Mouse (Mus musculus) megakaryocyte, adult 5-6 weeks (primary cell): ENCODE results near the gene Gm5136. TPM values are rescaled to one million over a fixed set of nuclear protein-coding genes. Genes with fewer than 3 reads are reported as not detected.

Source experiments
- ATAC-seq: 2 replicates; pipeline ENCODE4 v1.8.0; 2016; ENCODE audit warnings: mild to moderate bottlenecking, inconsistent platforms; ENCODE audit not compliant: poor library complexity, severe bottlenecking
- total RNA-seq, 2 experiments: library from RNA; stranded (forward) in 1 of 2; stranded (reverse) in 1 of 2; fragments of 153-499, 151-499 nt in 1 of 2; fragments of 221-1000, 200-1000 nt in 1 of 2; gene quantifications; 2 replicates each; pipeline versions ENCODE4 v1.2.3 to v1.2.4; 2015 to 2017

Gm5136 gene
- total RNA-seq, 2 experiments from 2014 or later, result not detected

DNA sequence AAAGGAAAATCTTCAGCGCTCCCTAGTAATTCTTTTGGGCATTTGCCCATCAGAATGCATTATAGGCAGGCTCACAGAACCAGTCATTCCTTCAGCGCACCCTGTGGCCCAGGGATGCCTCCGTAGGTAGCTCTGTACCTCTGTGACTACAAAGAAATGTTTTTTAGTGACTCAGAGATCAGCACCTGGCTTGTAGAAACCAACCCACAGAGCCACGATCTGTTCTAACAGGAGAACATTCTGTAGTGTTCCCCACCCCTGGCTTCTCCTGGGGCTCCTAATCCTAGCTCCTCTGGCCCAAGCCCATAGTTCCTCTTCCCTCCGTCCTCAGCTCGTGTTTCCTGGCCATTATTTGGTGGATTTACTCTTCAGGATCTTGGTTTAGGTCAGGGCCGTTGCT lies 50.8 kb downstream of the Gm5136 start:
- no peak for ATAC-seq
